Mouse (Mus musculus) cerebellum, adult (tissue): Measurements from ENCODE around the gene Fbxo46.
"Not testable (repeated sequence)": the region's sequence is repeated elsewhere in the genome, so short reads cannot be mapped to it uniquely, and the experiment has no call there.

ENCODE experiments used
- ATAC-seq: cut with Nextera tagmentation; 2 replicates; pipeline ENCODE4 v1.9.2; 2017; ENCODE audit warnings: mild to moderate bottlenecking, moderate library complexity, mixed read lengths; ENCODE audit not compliant: insufficient number of reproducible peaks, low FRiP score, low TSS enrichment

The Fbxo46 gene

DNA sequence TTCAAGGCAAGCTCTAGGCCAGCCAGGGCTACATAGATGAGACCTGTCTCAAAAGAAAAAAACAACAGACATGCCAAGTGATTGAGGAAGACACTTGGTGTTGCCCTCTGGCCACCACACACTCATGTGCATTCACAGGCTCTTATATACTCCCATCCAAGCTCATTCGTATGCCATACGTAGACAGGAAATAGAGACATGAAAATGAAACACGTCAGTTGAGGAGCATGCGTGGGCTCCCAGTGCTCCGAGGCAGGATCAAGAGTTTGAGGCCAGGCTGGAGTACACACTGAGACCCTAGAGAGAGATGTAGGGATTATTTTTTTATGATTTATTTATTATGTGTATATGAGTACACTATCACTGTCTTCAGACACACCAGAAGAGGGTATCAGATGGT, 9.7 kb downstream of the Fbxo46 start:
- ATAC-seq: no peak

DNA sequence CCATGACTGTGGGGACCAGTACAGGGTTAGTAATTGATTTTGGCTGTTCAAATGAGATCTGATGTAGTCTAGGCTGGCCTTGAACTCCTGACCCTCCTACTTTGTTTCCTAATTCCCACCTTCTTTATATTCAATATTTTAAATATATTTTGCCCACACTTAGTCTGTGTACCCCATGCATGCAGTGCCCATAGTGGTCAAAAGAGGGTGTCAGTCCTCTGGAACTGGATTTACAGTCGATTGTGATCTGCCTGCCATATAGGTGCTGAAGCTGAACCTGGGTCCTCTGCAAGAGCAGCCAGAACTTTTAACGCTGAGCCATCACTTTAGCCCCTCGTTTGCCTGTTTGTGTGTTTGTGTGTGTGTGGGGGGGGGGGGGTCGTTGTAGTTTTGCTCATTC, 11.0 kb downstream of the Fbxo46 start:
- ATAC-seq: no peak

DNA sequence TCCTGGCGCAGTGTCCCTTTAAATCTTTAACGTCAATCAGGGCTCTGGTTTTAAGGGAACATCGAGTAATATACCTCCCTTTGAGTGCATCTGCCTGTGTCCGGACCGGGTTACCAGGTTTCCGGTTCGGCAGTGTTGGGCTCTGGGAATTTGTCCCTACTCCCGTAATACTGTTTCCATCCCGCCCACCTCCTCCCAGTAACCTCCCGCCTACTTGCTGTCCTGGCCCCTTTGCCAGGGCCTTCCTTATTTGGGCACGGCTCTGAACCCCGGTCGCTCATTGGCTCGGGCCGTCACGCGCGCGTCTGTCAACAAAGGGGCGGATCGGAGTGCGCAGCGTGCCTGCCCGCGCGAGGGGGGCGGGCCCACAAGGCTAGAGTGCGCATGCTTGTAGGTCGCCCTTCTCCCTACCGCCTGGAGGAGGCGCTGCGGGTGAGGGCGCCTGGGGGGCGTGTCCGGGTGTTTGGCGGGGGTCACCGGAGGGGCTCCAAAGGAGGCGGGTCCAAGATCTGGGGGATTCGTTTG, 11.7 kb downstream of the Fbxo46 start:
- ATAC-seq: peak; percentile 97

DNA sequence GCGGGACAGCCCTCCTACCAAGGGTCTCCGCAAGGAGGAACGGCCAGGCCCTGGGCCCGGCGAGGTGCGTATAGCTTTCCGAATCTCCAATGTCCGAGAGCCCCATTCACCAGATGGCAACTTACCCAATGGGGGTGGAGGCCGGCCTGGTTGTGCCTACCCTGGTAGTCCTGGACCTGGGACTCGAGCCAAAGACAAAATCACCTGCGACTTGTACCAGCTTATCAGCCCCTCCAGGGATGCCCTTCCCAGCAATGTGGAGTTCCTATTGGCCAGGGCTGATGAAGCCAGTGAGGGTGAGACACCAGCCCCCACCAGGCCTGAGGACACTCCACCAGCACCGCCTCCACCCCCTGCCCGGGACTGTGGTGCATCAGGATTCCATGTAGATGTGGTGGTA, 16.5 kb downstream of the Fbxo46 start:
- no peak for ATAC-seq

DNA sequence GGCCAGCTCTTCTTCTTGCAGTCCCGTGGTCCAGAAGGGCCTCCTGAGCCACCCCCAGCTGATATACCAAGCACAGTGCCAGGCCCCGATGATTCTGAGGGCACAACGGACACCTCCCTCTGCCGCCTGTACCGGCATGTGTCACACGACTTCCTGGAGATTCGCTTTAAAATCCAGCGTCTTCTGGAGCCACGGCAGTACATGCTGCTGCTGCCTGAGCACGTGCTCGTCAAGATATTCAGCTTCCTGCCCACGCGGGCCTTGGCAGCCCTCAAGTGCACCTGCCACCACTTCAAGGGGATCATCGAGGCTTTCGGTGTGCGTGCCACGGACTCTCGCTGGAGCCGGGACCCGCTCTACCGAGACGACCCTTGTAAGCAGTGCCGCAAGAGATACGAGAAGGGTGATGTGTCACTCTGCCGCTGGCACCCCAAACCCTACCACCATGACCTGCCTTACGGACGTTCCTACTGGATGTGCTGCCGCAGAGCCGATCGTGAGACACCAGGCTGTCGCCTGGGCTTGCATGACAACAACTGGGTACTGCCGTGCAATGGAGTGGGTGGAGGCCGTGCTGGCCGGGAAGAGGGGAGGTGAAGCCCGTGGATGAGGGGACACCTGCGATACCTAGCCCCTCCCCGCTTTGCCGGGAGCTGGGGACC, 17.1 kb downstream of the Fbxo46 start:
- no peak for ATAC-seq

DNA sequence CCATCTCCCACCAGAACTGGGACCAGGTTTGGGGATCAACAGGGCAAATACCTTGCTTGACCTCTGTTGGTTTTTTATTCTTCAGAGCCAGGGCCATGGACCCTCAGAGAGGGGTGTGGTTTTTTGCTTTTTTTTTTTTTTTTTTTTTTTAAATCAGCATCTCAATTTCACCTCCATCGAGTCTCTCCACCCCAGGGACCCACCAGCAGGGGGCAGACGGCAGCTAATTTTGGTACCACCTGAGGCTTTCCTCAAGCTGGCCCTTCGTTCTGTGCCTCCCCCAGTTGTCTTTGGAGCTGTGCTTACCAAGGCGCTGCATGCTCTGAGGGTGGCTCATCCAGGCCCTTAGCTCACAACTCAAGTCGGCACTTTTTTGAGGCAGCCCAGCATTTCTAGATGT, 17.7 kb downstream of the Fbxo46 start:
- no peak for ATAC-seq

DNA sequence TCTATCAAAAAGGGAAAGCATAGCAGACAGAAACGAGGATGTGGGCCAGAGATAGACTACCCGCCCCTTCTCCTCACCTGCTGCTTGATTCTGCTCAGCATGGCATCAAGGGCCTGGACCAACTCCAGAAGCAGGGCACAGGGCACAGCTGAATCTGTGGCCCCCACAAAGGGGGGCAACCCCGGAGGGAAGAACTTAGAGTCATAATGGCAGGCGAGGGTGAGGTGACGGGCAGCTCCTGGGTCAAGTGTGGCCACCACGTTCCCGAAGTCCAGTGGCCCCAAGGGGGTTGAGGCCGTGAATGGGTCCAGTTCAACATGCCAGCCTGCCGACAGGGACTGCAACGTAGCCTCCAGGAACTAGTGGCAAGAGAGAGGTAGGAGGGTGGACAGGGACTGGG, 27.1 kb downstream of the Fbxo46 start:
- ATAC-seq: no peak

DNA sequence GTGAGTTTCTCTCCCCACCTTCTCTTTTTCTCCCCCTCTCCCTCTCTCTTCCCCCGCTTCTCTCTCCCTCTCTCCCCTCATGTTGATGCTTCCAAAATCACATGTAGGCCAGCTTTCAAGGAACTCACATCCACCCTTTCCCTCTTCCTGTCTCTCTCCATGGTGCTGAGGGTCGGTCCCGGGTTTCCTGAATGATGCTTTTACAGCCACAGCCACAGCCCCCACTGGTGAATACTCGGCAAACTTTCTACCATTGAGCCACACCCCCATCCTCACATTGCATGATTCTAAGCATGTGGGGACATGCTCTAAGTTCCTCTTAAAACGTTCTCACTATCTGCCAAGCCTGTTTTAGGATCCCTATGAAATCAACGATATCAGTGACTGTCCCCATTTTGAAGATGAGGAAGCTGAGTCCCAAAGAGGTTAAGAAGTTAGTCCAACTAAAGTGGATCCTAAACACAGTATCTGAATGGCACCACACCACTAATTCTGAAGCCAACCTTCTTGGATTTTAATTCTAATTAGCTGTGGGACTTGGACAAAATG, 27.9 kb downstream of the Fbxo46 start:
- ATAC-seq: no peak

DNA sequence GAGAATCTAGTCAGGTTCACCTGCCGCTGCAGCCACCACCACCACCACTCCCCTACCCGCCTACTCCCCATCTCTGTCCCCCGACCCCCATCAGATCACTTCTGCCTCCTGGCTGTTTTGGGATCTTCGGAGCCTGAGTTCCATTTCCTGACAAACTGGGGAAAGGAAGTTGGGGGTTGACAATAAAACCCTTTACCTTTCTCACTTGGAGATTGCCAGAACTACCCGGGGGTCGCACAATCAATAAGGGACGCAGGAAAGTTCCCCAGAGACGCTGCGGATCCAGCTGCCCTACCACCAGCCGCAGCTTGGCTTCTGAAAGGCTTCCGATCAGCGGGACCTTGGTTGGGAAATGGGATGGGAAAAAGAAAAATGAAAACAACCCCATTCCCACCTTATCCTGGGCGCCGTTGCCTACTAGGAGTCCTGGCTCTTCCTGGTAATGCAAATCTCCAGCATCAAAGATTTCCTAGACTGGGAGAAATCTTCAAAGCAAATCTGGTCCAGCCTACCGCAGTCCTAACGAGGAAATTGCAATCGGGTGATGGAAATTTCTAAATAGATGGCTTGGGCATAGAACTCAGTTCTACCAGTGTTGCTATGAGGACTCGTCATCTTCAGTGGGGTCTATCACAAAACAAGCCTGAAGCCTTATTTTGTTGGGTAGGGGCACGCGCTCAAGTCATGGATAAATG, 28.7 kb downstream of the Fbxo46 start:
- ATAC-seq: no peak

DNA sequence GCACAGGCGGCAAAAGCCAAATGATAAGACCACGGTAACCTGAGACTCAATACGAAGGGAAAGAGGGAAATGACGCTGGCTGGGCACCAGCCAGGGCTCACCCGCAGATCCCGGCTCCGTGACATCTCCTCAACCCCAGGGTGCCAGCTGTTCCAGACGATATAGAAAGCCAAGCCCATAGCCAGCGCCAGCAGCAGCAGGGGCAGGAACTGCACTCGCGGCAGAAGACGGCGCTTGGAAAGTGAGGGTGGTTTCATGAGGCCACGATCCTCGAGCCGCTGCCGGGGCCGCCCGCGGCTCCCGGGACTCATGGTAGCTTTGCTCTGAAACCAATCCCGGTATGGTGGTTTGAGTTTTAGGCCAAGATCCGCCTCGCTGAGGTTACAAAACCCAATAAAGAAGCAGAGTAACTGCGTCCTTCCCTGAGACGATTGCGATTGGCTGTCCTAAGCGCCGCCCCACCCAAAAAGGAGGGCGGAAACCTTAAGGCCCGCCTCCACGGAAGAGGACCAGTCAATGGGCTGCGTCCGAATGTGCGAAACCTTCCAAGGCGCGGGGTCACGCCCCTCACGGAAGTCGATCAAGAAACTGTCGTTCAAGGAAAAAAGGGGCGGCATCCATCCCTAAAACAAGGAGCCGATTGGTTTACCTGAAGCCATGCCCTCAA, 29.3 kb downstream of the Fbxo46 start, which contains the start of gene Qpctl:
Gene Qpctl, minus strand, starts transcription at position 417 of the 667 bp plus-strand sequence.
- ATAC-seq: peak; percentile 89

DNA sequence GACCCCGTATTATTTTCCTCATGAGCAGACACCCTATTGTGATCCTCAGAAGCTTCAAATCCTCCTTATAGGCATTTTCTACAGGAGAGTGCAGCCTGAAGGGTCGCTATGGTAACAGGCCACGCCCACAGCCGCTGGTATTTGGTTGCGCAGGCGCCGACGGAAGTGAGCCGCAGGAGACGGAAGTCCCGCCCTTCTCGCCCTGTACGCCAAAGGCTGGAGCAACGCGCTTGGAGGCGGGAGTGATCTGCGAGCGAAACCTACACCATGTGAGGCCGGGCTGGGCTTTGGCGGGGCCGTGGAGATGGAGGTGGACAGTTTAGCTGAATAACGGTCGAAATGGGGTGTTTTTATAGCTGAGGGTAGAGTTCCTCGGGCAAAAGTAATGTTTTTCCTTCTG, 30.0 kb downstream of the Fbxo46 start, which contains the start of gene Snrpd2:
Gene Snrpd2, plus strand, starts transcription at position 97 of the 400 bp plus-strand sequence.
- peak; percentile 81 for ATAC-seq

DNA sequence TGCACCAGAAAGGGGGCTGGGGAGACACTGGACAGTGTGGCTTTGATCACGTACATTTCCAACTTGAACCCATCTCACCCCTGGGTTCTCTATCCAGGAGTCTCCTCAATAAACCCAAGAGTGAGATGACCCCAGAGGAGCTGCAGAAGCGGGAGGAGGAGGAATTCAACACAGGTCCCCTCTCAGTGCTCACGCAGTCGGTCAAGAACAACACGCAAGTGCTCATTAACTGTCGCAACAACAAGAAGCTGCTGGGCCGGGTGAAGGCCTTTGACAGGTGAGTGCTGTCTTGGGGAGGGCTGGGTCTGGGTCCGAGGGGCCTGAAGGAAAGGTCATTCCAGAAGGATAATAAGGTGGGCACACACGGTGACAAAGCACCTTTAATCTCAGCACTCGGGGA, 31.5 kb downstream of the Fbxo46 start:
- ATAC-seq: not testable (repeated sequence)

DNA sequence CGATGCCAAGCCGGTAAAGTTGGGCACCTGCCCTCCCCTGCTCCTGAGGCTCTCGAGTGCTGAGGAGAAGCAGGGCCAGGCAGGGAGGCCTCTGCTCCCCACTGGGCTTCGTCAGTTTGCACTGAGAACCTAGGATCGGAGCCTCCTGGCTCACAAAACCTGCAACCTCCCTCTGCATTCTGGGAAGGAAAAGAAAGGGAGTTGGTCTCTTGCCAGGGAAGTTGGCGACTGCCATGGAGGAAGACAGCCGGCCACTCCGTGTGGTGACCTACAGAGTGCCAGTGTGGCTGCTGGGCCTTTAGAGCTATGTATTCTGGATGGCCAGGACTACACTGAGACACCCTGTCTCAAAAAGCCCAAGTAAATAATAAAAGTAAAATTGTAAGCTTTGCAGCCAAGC, 35.1 kb downstream of the Fbxo46 start:
- no peak for ATAC-seq

DNA sequence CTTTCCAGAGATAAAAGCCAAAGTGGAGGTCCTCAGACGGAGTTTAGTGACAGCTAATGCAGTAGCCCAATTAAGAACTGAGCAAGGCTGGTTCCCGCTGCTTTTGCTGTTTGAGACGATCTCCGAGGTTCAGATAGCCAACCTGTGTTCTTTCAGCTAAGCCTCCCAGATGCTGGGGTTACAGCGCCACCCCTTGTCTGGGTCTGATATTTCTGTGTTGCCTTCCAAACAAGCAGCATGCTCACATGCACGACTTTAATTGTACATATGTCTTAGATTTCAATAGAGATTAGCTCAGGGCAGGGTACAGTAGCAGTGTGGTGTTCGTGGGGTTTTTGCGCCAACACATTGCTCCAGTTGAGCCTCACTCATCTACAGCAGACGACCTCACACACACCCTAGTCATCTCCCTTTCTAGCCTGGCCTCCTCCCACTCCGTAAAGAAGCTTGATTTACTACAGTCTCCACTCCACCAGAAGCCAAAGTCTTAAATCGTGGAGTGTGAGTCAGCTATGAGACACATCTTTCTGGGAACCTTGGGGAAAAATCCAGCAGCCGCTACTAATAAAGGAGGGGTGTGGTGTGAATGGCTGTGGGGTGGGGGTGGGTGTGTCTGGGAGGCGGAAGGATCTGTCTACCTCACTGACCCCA, 36.3 kb downstream of the Fbxo46 start:
- no peak for ATAC-seq

DNA sequence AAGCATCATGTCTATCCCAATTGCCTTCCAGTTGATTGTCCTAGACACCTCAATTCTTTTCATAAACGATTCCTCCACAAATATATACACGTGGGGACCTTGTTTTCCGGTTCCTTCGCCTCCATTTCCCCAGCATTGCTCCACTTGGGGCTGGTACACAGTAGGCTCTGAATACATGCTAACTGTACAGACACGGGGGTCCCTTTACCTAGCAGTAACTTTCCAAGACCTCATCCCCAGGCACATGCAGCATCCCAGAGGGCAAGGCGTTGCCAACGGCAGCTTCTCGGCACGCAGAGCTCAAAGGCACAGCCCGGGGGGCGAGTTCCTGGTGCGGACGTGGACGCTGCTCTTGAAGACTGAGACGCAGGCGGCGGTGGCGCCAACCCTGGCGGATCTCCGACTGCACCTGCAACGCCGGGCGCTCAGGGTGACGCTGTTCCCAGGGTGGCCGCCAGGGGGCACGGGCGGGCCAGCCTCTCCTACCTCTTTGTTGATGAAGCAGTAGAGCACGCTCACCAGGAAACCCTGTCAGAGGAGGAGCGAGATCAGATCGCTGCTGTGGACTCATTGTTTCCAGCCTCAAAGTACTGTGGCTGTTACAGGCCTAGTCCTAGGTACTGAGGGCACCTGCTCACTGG, 37.6 kb downstream of the Fbxo46 start:
- peak; percentile 68 for ATAC-seq

DNA sequence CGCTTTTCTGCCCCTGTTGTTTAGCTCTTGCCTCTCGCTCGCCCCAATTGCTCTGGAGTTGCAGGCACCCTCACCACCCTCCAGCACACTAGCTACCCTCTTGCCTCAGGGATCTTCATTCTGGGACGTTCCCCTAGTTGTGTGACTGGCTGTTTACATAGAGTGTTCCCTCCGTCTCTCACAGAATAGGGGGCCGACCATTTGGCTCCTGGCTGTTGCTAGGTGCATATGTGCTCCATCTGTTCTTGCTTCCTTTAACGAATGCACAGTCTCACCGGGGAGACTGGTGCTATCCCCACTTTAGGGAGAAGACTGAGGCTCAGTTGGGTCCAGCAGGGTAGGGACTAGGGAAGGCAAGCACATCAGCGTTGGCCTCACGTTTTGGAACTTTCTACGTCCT, 38.9 kb downstream of the Fbxo46 start:
- no peak for ATAC-seq

DNA sequence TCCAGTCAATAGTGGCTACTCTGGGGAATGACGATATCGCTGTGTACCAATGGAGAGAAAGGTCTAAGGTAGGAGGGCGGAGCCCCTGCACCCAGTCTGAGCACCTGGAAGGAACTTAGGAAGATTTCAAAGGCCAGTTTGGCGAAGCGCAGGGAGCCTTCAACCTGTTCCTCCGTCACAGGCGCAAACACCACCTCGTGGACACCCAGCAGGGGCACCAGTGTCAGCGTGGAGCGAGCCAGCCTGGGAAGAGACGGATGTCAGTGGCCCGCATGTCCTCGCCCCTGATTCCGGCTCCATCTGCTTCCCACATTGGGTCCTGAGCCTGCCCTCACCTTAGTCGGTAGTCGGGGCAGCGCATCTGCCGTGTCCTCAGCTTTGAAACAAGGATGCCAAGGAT, 39.8 kb downstream of the Fbxo46 start:
- ATAC-seq: no peak

DNA sequence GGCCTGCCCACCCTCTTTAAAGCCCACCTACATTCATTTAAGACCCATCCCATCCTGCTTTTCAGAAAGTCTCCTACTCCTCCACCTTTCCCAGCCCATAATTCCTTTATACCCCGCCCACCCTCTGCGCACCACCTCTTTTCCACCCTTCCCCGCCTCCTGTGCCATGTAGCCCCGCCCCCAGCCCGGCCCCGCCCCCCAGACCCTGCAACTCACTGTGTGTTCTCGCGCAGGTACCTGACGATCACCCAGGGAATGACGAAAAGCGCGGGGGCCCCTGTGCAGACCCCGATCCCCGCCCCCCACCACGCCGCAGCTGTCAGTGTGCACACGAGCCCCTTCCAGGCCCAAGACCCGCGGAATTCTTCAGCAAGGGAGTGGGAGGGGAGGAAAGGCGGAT, 40.5 kb downstream of the Fbxo46 start:
- no peak for ATAC-seq

DNA sequence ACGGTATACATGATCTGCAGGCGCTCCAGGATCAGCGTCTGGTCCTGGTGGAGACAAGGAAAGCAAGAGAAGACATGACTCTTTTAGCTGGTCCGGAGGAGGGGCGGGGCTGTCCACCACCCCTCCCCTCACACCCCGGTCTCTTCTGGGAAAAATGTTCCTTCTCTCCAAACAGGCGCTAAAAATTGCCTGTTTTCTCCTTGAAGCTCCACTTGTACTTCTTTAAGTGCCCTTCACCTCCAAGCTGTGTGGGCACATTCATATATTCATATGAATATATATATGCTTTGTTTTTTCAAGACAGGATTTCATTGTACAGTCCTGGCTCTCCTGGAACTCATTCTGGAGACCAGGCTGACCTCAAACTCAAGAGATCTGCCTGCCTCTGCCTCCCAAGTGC, 43.3 kb downstream of the Fbxo46 start:
- no peak for ATAC-seq

DNA sequence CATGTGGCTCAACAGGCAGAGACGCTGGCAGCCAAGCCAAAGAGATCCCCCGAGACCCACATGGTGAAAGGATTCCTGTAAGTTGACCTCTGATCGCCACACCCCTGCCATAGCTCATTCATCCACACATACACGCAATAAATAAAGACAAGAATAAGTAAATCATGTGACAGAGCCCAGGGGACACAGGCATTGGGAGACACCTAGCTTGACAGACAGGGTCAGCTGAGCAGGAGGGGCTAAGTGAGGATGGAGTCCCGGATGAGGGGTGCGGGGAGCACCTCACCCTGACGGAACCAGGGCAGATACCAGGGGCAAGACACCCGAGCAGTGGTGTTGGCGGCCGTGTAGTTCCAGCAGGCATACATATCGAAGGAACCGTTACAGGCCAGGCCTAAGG, 44.1 kb downstream of the Fbxo46 start:
- no peak for ATAC-seq
